Mouse (Mus musculus): ENCODE results near the gene Coil. TPM values are rescaled to one million over a fixed set of nuclear protein-coding genes. Genes with fewer than 3 reads are reported as not detected.

Gene Coil
- polyA plus RNA-seq, 1 experiment from 2014 or later, result 5.9 TPM

DNA sequence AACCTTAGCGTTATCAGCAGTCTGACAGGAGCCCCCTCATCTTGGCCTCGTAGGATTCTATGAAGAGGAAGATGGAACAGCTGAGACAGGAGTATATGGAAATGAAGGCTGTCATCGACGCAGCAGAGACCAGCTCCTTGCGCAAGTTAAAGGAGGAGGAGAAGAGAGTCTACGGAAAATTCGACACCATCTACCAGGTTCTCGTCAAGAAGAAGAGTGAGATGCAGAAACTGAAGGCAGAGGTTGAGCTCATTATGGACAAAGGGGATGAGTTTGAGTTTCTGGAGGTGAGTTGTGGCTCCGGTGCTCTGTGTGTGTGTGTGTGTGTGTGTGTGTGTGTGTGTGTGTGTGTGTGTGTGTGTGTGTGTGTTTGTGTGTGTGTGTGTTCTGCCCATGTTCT is 39.0 kb downstream of the Coil start:
- Histone ChIP-seq H3K36me3 (ENCODE audit: control insufficient read depth, insufficient read depth, low read length) (peaks cover 19% of the 10 kb centered on the region), H3K27ac (replicated peaks) (no peak overlapping the region), H3K9ac (ENCODE audit: low read length) (no peak overlapping the region), H3K4me2 (replicated peaks; ENCODE audit: low read depth) (no peak overlapping the region), H3K4me3 (ENCODE audit: low read depth, low read length) (no peak overlapping the region), H3K9me3 (ENCODE audit: control insufficient read depth, low read length) (no peaks in the 10 kb centered on the region), H3K27me3 (ENCODE audit: control insufficient read depth, insufficient read depth, low read length) (no peaks in the 10 kb centered on the region), H3K4me1 (replicated peaks; ENCODE audit: control insufficient read depth, insufficient read depth) (no peaks in the 10 kb centered on the region; the same call in 1 of the 2 replicates)
- no peak for ATAC-seq (ENCODE audit: low FRiP score, low TSS enrichment)
- 80% methylated on average over 9 of the region's 9 CpGs for WGBS
- no peak for DNase-seq (ENCODE audit: low spot score)
- no peak for TF ChIP-seq EP300 (optimal IDR thresholded peaks at IDR 0.05)
- TF ChIP-seq CTCF (IDR thresholded peaks at IDR 0.05; ENCODE audit: low read depth), result no peak

DNA sequence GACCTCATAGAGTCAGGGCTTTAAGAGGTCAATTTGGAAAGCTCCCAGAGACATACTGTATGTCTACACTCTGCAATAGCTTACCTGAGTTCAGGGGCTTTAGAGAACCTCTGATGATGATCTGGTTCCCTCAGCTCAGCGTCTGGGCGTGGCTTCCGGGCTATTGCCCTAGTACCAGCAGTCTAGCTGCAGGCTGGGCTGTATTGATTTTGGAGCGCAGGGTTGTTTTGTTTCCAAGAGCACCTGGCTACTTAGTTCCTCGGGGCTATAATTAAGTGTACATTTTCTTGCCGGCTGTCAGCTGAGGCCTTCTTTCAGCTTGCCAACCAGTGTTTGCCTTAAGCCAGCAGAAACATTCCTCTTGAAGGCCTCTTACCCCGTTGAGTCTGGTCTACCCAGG is 39.4 kb downstream of the Coil start:
- WGBS, result 44% methylated on average over 7 of the region's 7 CpGs

DNA sequence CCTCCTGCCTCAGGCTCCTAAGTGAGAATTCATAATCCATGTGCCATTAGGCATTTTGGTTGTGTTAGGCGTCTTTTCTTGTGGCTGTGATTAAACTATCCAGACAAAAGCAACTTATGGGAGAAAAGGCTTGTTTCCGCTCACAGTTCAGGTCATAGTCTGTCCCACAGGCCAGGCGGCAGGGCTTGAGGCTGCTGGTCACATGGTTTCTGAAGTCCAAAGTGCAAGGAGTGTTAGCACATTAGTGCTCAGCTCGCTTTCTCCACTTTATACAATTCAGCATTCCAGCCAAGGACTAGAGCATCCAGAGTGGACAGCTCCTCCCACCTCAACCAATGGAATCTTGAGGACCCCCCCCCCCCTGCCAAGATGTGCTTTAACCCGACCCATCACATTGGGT is 42.2 kb downstream of the Coil start:
- Histone ChIP-seq H3K4me3 (ENCODE audit: low read depth, low read length) (no peak overlapping the region), H3K27me3 (ENCODE audit: control insufficient read depth, insufficient read depth, low read length) (no peaks in the 10 kb centered on the region), H3K4me1 (replicated peaks; ENCODE audit: control insufficient read depth, insufficient read depth) (no peaks in the 10 kb centered on the region), H3K27ac (replicated peaks) (no peak overlapping the region), H3K4me2 (replicated peaks; ENCODE audit: low read depth) (no peak overlapping the region), H3K9me3 (ENCODE audit: control insufficient read depth, low read length) (no peaks in the 10 kb centered on the region), H3K36me3 (ENCODE audit: control insufficient read depth, insufficient read depth, low read length) (peaks cover 23% of the 10 kb centered on the region), H3K9ac (ENCODE audit: low read length) (no peak overlapping the region)
- TF ChIP-seq EP300 (optimal IDR thresholded peaks at IDR 0.05) (no peak), CTCF (IDR thresholded peaks at IDR 0.05; ENCODE audit: low read depth) (no peak)
- DNase-seq (ENCODE audit: low spot score) (no peak), ATAC-seq (ENCODE audit: low FRiP score, low TSS enrichment) (no peak)
- WGBS, result 86% methylated on average over 5 of the region's 5 CpGs

More for the DNA sequence above, 39.4 kb downstream of the Coil start:
- H3K4me2 ChIP-seq (replicated peaks; ENCODE audit: low read depth), result no peak overlapping the region
- ATAC-seq (ENCODE audit: low FRiP score, low TSS enrichment), result peak; percentile 70
- peak; percentile 71 for DNase-seq (ENCODE audit: low spot score)
- no peak for TF ChIP-seq CTCF (IDR thresholded peaks at IDR 0.05; ENCODE audit: low read depth)
- no peak for TF ChIP-seq EP300 (optimal IDR thresholded peaks at IDR 0.05)
- no peak overlapping the region for H3K27ac ChIP-seq (replicated peaks)
- no peaks in the 10 kb centered on the region for H3K9me3 ChIP-seq (ENCODE audit: control insufficient read depth, low read length)
- no peaks in the 10 kb centered on the region for H3K4me1 ChIP-seq (replicated peaks; ENCODE audit: control insufficient read depth, insufficient read depth)
- peaks cover 19% of the 10 kb centered on the region for H3K36me3 ChIP-seq (ENCODE audit: control insufficient read depth, insufficient read depth, low read length)
- no peak overlapping the region for H3K4me3 ChIP-seq (ENCODE audit: low read depth, low read length)
- no peaks in the 10 kb centered on the region for H3K27me3 ChIP-seq (ENCODE audit: control insufficient read depth, insufficient read depth, low read length)
- H3K9ac ChIP-seq (ENCODE audit: low read length), result no peak overlapping the region

DNA sequence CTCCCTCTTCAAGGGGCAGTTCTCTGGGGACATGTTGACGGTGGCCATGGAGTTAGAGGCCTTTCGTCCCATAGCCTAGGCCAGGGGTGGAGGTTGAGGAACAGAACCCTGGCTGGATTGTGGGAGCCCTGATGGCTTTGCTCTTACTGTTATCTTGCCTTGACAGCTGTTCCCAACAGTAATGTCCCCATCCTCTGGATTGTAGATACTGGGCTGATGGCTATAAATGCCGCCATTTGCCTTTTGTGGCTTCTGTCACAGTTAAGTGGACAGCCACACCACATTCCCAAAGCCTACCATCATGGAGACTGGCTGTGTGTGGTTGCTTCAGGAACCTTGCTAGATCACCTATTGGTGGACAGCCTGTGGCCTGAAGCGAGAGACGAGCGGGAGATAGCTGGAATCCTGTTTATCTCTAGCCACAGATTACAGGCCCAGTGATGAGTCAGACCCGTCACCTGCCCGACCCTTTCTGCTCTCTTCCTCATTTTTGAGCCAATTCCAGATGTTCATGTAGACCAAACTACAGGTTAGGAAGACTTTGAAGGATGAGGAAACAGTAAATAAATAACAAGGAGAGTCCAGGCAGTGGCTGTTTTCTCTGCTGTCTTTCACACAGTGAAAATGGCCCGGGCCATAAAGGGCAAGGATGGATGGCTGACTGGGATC is 47.6 kb downstream of the Coil start:
- Histone ChIP-seq H3K9me3 (ENCODE audit: control insufficient read depth, low read length) (no peaks in the 10 kb centered on the region), H3K4me3 (ENCODE audit: low read depth, low read length) (no peak overlapping the region), H3K27ac (replicated peaks) (no peak overlapping the region), H3K36me3 (ENCODE audit: control insufficient read depth, insufficient read depth, low read length) (peaks cover 22% of the 10 kb centered on the region; the same call in 1 of the 2 replicates), H3K9ac (ENCODE audit: low read length) (no peak overlapping the region), H3K27me3 (ENCODE audit: control insufficient read depth, insufficient read depth, low read length) (no peaks in the 10 kb centered on the region), H3K4me2 (replicated peaks; ENCODE audit: low read depth) (no peak overlapping the region), H3K4me1 (replicated peaks; ENCODE audit: control insufficient read depth, insufficient read depth) (no peaks in the 10 kb centered on the region)
- no peak for ATAC-seq (ENCODE audit: low FRiP score, low TSS enrichment)
- TF ChIP-seq EP300 (optimal IDR thresholded peaks at IDR 0.05), result no peak
- no peak for TF ChIP-seq CTCF (IDR thresholded peaks at IDR 0.05; ENCODE audit: low read depth)
- WGBS, result 79% methylated on average over 9 of the region's 9 CpGs
- DNase-seq (ENCODE audit: low spot score), result no peak

DNA sequence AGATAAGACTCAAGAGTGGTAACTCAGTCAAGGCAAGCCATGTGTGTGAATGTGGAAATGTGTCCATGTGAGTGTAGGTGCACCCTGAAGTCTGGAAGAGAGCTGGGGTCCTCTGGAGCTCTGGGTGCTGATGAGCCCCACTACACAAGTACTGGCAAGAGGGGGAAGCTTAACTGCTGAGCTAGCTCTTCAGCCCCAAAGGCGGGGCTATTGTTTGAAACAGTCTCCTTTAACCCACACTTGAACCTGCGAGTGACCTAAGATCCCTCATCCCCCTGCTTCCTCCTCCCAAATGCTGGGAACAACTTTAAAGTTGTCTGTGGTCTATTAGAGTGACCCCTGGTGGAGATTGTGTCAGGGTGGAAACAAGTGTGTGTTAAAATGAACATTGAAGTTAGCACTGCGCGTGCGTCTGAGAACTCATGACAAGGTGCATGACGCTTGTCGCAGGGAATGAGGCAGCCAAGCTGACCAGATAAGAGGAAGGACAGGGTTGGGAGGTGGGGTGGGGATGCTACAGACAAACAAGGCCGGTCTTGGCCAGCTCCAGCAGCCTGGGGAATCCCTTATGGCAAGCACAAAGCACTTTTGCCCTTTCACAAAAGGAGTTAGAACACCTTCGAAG is 50.7 kb downstream of the Coil start:
- H3K9ac ChIP-seq (ENCODE audit: low read length), result no peak overlapping the region
- no peaks in the 10 kb centered on the region for H3K4me1 ChIP-seq (replicated peaks; ENCODE audit: control insufficient read depth, insufficient read depth)
- DNase-seq (ENCODE audit: low spot score), result peak; percentile 23
- WGBS, result 75% methylated on average over 9 of the region's 9 CpGs
- H3K9me3 ChIP-seq (ENCODE audit: control insufficient read depth, low read length), result no peaks in the 10 kb centered on the region
- H3K27ac ChIP-seq (replicated peaks), result peak overlapping the region; percentile 58; the same call in 1 of the 2 replicates
- no peak overlapping the region for H3K4me3 ChIP-seq (ENCODE audit: low read depth, low read length)
- TF ChIP-seq CTCF (IDR thresholded peaks at IDR 0.05; ENCODE audit: low read depth), result peak; percentile 65
- no peak for TF ChIP-seq EP300 (optimal IDR thresholded peaks at IDR 0.05)
- no peak for ATAC-seq (ENCODE audit: low FRiP score, low TSS enrichment)
- H3K4me2 ChIP-seq (replicated peaks; ENCODE audit: low read depth), result no peak overlapping the region
- no peaks in the 10 kb centered on the region for H3K27me3 ChIP-seq (ENCODE audit: control insufficient read depth, insufficient read depth, low read length)
- peaks cover 19% of the 10 kb centered on the region; the same call in 1 of the 2 replicates for H3K36me3 ChIP-seq (ENCODE audit: control insufficient read depth, insufficient read depth, low read length)

DNA sequence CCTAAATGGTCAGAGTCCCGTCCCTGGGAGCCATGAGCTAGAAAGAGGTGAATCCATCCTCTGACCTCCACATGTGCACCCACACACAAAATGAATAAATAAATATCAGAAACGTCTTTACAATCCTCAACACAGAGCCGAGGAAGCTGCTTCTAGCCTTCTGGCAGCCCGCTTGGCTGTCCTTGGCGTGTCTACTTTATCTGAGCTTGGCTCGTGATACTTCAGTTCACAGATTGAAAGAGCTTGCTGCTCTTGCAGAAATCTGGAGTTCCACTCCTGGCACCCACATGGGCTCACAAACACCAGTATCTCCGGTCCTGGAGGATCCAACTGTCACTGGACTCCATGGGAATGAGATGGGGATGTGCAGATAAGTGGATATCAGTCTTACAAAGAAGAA is 51.6 kb downstream of the Coil start:
- ATAC-seq (ENCODE audit: low FRiP score, low TSS enrichment), result no peak
- Histone ChIP-seq H3K36me3 (ENCODE audit: control insufficient read depth, insufficient read depth, low read length) (peaks cover 15% of the 10 kb centered on the region; the same call in 1 of the 2 replicates), H3K27ac (replicated peaks) (peak overlapping the region; percentile 58; the same call in 1 of the 2 replicates), H3K9me3 (ENCODE audit: control insufficient read depth, low read length) (no peaks in the 10 kb centered on the region), H3K9ac (ENCODE audit: low read length) (no peak overlapping the region), H3K4me2 (replicated peaks; ENCODE audit: low read depth) (no peak overlapping the region), H3K4me1 (replicated peaks; ENCODE audit: control insufficient read depth, insufficient read depth) (no peaks in the 10 kb centered on the region), H3K4me3 (ENCODE audit: low read depth, low read length) (no peak overlapping the region), H3K27me3 (ENCODE audit: control insufficient read depth, insufficient read depth, low read length) (no peaks in the 10 kb centered on the region)
- WGBS, result 66% methylated on average over 7 of the region's 7 CpGs
- TF ChIP-seq EP300 (optimal IDR thresholded peaks at IDR 0.05), result no peak
- TF ChIP-seq CTCF (IDR thresholded peaks at IDR 0.05; ENCODE audit: low read depth), result no peak
- DNase-seq (ENCODE audit: low spot score), result no peak

Data from stomach, postnatal 0 days (tissue).